In the genomic region with DNA sequence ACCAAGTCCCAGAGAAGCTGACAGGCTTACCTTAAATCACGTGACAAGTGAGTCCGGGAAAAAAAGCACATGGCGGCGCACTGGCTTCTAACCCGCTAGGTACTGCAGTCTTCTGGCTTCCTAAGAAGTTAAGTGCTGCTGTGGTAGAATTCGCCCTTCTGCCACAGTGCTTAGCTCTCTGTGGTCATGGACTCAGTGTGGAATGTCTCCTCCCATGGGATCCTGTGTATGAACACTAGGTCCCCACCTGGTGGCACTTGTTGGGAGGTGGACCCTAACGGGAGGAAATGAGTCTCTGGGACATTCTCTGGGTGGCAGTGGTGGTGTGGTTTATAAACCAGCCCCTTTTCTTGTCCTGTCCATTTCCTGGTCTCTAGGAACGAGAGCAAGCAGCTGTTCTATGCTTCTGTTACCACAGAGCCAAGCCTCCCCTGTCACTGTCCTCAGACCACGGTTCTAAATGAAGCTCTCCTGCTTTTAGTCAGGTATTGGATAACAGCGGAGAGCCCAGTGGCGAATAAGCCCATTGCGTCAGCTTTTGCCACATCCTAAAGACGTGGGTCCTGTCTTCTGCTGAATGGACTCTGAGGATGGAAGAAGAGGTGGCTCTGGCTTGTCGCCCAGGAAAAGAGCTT, we compare ENCODE assay signal across 15 mouse cellular contexts.
DNase-seq lines count a peak whose midpoint lies in the region; ATAC-seq and TF ChIP-seq lines count a peak whose summit lies in the region.
"Had no signal": no experiment of that assay in that cellular context is flagged by ENCODE, and none has a peak within 500 bp of the region (broad histone marks: within the 10 kb centered on the region; RNA-seq: fewer than 3 reads in every experiment).

No protein-coding gene starts in this region.

- H3K4me1 ChIP-seq in heart, postnatal 0 days (ENCODE audit: control insufficient read depth, insufficient read depth): no peaks in the 10 kb centered on the region
- no peaks in the 10 kb centered on the region for H3K4me1 ChIP-seq in heart, adult 2 months (ENCODE audit: control insufficient read depth, insufficient read depth, low read length)
- H3K4me1 ChIP-seq in lung, embryonic 14.5 days (ENCODE audit: insufficient read depth): no peaks in the 10 kb centered on the region
- no peaks in the 10 kb centered on the region for H3K4me1 ChIP-seq in lung, adult 2 months (ENCODE audit: control insufficient read depth, insufficient read depth, low read length)
- H3K4me1 ChIP-seq in cerebellum, adult 2 months (ENCODE audit: control insufficient read depth, insufficient read depth, low read length): no peaks in the 10 kb centered on the region
- H3K4me1 ChIP-seq: embryonic facial prominence, embryonic 15.5 days; liver, embryonic 15.5 days had no signal

- TF ChIP-seq CTCF in heart, postnatal 0 days (IDR thresholded peaks at IDR 0.05; ENCODE audit: low read depth): peak; percentile 30; the same call in 1 of the 2 replicates
- TF ChIP-seq CTCF in heart, adult 2 months (IDR thresholded peaks at IDR 0.05): no peak
- TF ChIP-seq CTCF in lung, embryonic 14.5 days (IDR thresholded peaks at IDR 0.05; ENCODE audit: low read depth): peak; percentile 51
- no peak for TF ChIP-seq CTCF in lung, adult 2 months (IDR thresholded peaks at IDR 0.05; ENCODE audit: insufficient read depth, low read length)
- no peak for TF ChIP-seq CTCF in C2C12 (IDR thresholded peaks at IDR 0.05; ENCODE audit: control insufficient read depth, insufficient read depth, insufficient read length)
- no peak for TF ChIP-seq CTCF in cerebellum, adult 2 months (IDR thresholded peaks at IDR 0.05; ENCODE audit: borderline replicate concordance, insufficient read depth, low read depth, low read length)

- H3K4me3 ChIP-seq in heart, postnatal 0 days (ENCODE audit: low read depth, low read length): no peak overlapping the region
- H3K4me3 ChIP-seq in heart, adult 2 months: no peak overlapping the region
- no peak overlapping the region for H3K4me3 ChIP-seq in lung, embryonic 14.5 days (ENCODE audit: low read depth, low read length)
- no peak overlapping the region for H3K4me3 ChIP-seq in lung, adult 2 months (replicated peaks; ENCODE audit: extremely low read depth, low read depth, low read length)
- H3K4me3 ChIP-seq in C2C12 (ENCODE audit: insufficient read depth, poor library complexity, severe bottlenecking): no peak overlapping the region
- H3K4me3 ChIP-seq in cerebellum, adult 2 months (replicated peaks; ENCODE audit: insufficient read depth, low read depth, low read length): no peak overlapping the region
- H3K4me3 ChIP-seq: embryonic facial prominence, embryonic 15.5 days; limb, embryonic 13.5 days; liver, embryonic 15.5 days; midbrain, embryonic 15.5 days had no signal

- no peaks in the 10 kb centered on the region for H3K79me2 ChIP-seq in heart, adult 2 months (replicated peaks; ENCODE audit: control insufficient read depth, insufficient read depth, low read length)
- no peaks in the 10 kb centered on the region for H3K79me2 ChIP-seq in C2C12 (ENCODE audit: control insufficient read depth, insufficient read depth)

- H3ac ChIP-seq in C2C12 (ENCODE audit: control insufficient read depth, insufficient read length, low read depth): no peak overlapping the region

- TF ChIP-seq EP300 in heart, postnatal 0 days (IDR thresholded peaks at IDR 0.05; ENCODE audit: low read depth): no peak
- TF ChIP-seq EP300 in heart, adult 2 months (IDR thresholded peaks at IDR 0.05; ENCODE audit: insufficient read depth, low read depth, low read length): no peak

- H3K27ac ChIP-seq in heart, postnatal 0 days (ENCODE audit: low read depth): no peak overlapping the region
- no peak overlapping the region for H3K27ac ChIP-seq in heart, adult 2 months
- H3K27ac ChIP-seq in lung, embryonic 14.5 days (ENCODE audit: low read depth): no peak overlapping the region
- H3K27ac ChIP-seq in cerebellum, adult 2 months (ENCODE audit: insufficient read depth, low read length): no peak overlapping the region
- H3K27ac ChIP-seq: embryonic facial prominence, embryonic 15.5 days; limb, embryonic 13.5 days; liver, embryonic 15.5 days had no signal

- no peaks in the 10 kb centered on the region for H3K27me3 ChIP-seq in heart, postnatal 0 days (ENCODE audit: control insufficient read depth, insufficient read depth, low read length)
- no peaks in the 10 kb centered on the region for H3K27me3 ChIP-seq in heart, adult 2 months (ENCODE audit: control insufficient read depth, insufficient read depth, low read length)
- no peaks in the 10 kb centered on the region for H3K27me3 ChIP-seq in lung, embryonic 14.5 days (ENCODE audit: insufficient read depth, low read length)
- H3K27me3 ChIP-seq in C2C12 (ENCODE audit: control insufficient read depth, insufficient read depth, insufficient read length): peaks cover 4% of the 10 kb centered on the region
- no peaks in the 10 kb centered on the region; the same call in 1 of the 2 replicates for H3K27me3 ChIP-seq in cerebellum, adult 2 months (ENCODE audit: control insufficient read depth, insufficient read depth, low read length)
- H3K27me3 ChIP-seq: embryonic facial prominence, embryonic 15.5 days; limb, embryonic 13.5 days; liver, embryonic 15.5 days; midbrain, embryonic 15.5 days had no signal

- no peak for TF ChIP-seq POLR2A in heart, adult 2 months (IDR thresholded peaks at IDR 0.05; ENCODE audit: insufficient read depth, low read depth, low read length)
- no peak for TF ChIP-seq POLR2A in lung, adult 2 months (IDR thresholded peaks at IDR 0.05; ENCODE audit: borderline replicate concordance, extremely low read depth, low read depth, low read length)
- no peak for TF ChIP-seq POLR2A in cerebellum, adult 2 months (IDR thresholded peaks at IDR 0.05; ENCODE audit: borderline replicate concordance, insufficient read depth, low read length)

- DNase-seq in heart, postnatal 0 days (ENCODE audit: low spot score): no peak
- DNase-seq in heart, adult 2 months: no peak
- DNase-seq in lung, embryonic 14.5 days: peak; percentile 39
- no peak for DNase-seq in lung, adult 2 months
- no peak for DNase-seq in cerebellum, adult 2 months
- no peak for DNase-seq in embryo, embryonic 10 days (ENCODE audit: low spot score)
- DNase-seq: heart, postnatal 10 days; layer of hippocampus, adult 9-11 months had no signal

- no peak overlapping the region for H3K4me2 ChIP-seq in heart, postnatal 0 days (ENCODE audit: low read depth, low read length)
- no peak overlapping the region for H3K4me2 ChIP-seq in lung, embryonic 14.5 days
- H3K4me2 ChIP-seq: embryonic facial prominence, embryonic 15.5 days; limb, embryonic 13.5 days; liver, embryonic 15.5 days; midbrain, embryonic 15.5 days had no signal

- H3K36me3 ChIP-seq in heart, postnatal 0 days (replicated peaks; ENCODE audit: control insufficient read depth, insufficient read depth, low read length): no peaks in the 10 kb centered on the region
- H3K36me3 ChIP-seq in heart, adult 2 months (ENCODE audit: control insufficient read depth, insufficient read depth, low read length): no peaks in the 10 kb centered on the region
- H3K36me3 ChIP-seq in lung, embryonic 14.5 days (ENCODE audit: insufficient read depth): no peaks in the 10 kb centered on the region
- no peaks in the 10 kb centered on the region for H3K36me3 ChIP-seq in C2C12 (ENCODE audit: control insufficient read depth, insufficient read depth)
- H3K36me3 ChIP-seq: embryonic facial prominence, embryonic 15.5 days; limb, embryonic 13.5 days; liver, embryonic 15.5 days; midbrain, embryonic 15.5 days had no signal

- H3K9ac ChIP-seq in heart, postnatal 0 days (replicated peaks; ENCODE audit: low read depth, low read length): no peak overlapping the region
- no peak overlapping the region for H3K9ac ChIP-seq in heart, adult 2 months (ENCODE audit: low read depth, low read length)
- no peak overlapping the region for H3K9ac ChIP-seq in lung, embryonic 14.5 days
- H3K9ac ChIP-seq: embryonic facial prominence, embryonic 15.5 days; limb, embryonic 13.5 days; liver, embryonic 15.5 days; midbrain, embryonic 15.5 days had no signal

- H3K9me3 ChIP-seq in heart, postnatal 0 days (replicated peaks; ENCODE audit: control insufficient read depth, low read length): no peaks in the 10 kb centered on the region
- no peaks in the 10 kb centered on the region for H3K9me3 ChIP-seq in lung, embryonic 14.5 days (ENCODE audit: low read depth, low read length)
- H3K9me3 ChIP-seq: embryonic facial prominence, embryonic 15.5 days; limb, embryonic 13.5 days; liver, embryonic 15.5 days; midbrain, embryonic 15.5 days had no signal

- WGBS in heart, postnatal 0 days: 66% methylated on average over 14 of the region's 14 CpGs
- 72% methylated on average over 14 of the region's 14 CpGs for WGBS in heart, adult 2 months
- WGBS in lung, embryonic 14.5 days: 60% methylated on average over 14 of the region's 14 CpGs
- 66% methylated on average over 14 of the region's 14 CpGs for WGBS in lung, adult 2 months
- WGBS in cerebellum, adult 2 months: 69% methylated on average over 14 of the region's 14 CpGs

- intact Hi-C loops in heart, adult 2 months (cut with DNase I): no loop called here

- peak; percentile 33; the same call in 1 of the 2 replicates for ATAC-seq in heart, postnatal 0 days (ENCODE audit: insufficient read depth, low read depth)
- no peak for ATAC-seq in lung, embryonic 14.5 days (ENCODE audit: insufficient read depth)
- ATAC-seq in granulocyte monocyte progenitor cell, adult 5-6 weeks (replicated peaks; ENCODE audit: poor library complexity, severe bottlenecking): peak; percentile 58
- ATAC-seq: CD4-positive, CD25-positive, alpha-beta regulatory T cell, adult 4 months; midbrain, embryonic 15.5 days had no signal

- no peaks in the 10 kb centered on the region for H3K79me3 ChIP-seq in C2C12 (ENCODE audit: low read depth)

TF ChIP-seq in C2C12, 6 proteins besides CTCF, POLR2A, EP300 and RAD21:
- TF ChIP-seq USF1 (IDR thresholded peaks at IDR 0.05; ENCODE audit: low read depth) (peak; percentile 12), MYOD1 (IDR thresholded peaks at IDR 0.05; ENCODE audit: control insufficient read depth, insufficient read length, low read depth) (no peak), MYOG (IDR thresholded peaks at IDR 0.05; ENCODE audit: control insufficient read depth, extremely low read depth, insufficient read length) (no peak), FOSL1 (IDR thresholded peaks at IDR 0.05; ENCODE audit: insufficient read depth, low read length, poor library complexity, severe bottlenecking) (no peak)
TF ChIP-seq in C2C12: peak in this region for 1.

Comparison
In these comparisons a context has a peak if more than half of its experiments do, and no peak if none do; other contexts are left out.
1. CTCF ChIP-seq: peak in heart, postnatal 0 days (single experiment) and lung, embryonic 14.5 days (single experiment); none in heart, adult 2 months (single experiment), lung, adult 2 months (single experiment), C2C12 (single experiment) and cerebellum, adult 2 months (single experiment).